11 mouse cellular contexts compared by ENCODE assay signal in genomic region chr13:35326682-35327242, GRCm38 (mm10).
DNase-seq lines count a peak whose midpoint lies in the region; ATAC-seq lines count a peak whose summit lies in the region.
"Had no signal": no experiment of that assay in that cellular context is flagged by ENCODE, and none has a peak within 500 bp of the region (broad histone marks: within the 10 kb centered on the region; RNA-seq: fewer than 3 reads in every experiment).

No protein-coding gene starts in this region.

- peak overlapping the region; percentile 38 for H3K4me3 ChIP-seq in heart, embryonic 13.5 days
- no peak overlapping the region for H3K4me3 ChIP-seq in neural tube, embryonic 13.5 days
- peak overlapping the region; percentile 43 for H3K4me3 ChIP-seq in heart, embryonic 16.5 days (ENCODE audit: low read length)
- H3K4me3 ChIP-seq in neural tube, embryonic 15.5 days (replicated peaks): no peak overlapping the region
- H3K4me3 ChIP-seq: forebrain, embryonic 12.5 days had no signal

- no peaks in the 10 kb centered on the region for H3K27me3 ChIP-seq in heart, embryonic 13.5 days (replicated peaks)
- H3K27me3 ChIP-seq in neural tube, embryonic 13.5 days: no peaks in the 10 kb centered on the region
- no peaks in the 10 kb centered on the region for H3K27me3 ChIP-seq in heart, embryonic 16.5 days (ENCODE audit: control insufficient read depth, insufficient read depth, low read length)
- no peaks in the 10 kb centered on the region for H3K27me3 ChIP-seq in neural tube, embryonic 15.5 days (replicated peaks)
- H3K27me3 ChIP-seq: forebrain, embryonic 12.5 days had no signal

- peak overlapping the region; percentile 37; the same call in 1 of the 2 replicates for H3K9ac ChIP-seq in heart, embryonic 13.5 days
- no peak overlapping the region for H3K9ac ChIP-seq in neural tube, embryonic 13.5 days
- H3K9ac ChIP-seq in heart, embryonic 16.5 days (ENCODE audit: low read length): no peak overlapping the region; the same call in 1 of the 2 replicates
- H3K9ac ChIP-seq in neural tube, embryonic 15.5 days (replicated peaks): no peak overlapping the region
- H3K9ac ChIP-seq: forebrain, embryonic 12.5 days had no signal

- 26% methylated on average over 10 of the region's 10 CpGs for WGBS in heart, embryonic 13.5 days
- WGBS in neural tube, embryonic 13.5 days: 45% methylated on average over 10 of the region's 10 CpGs
- 25% methylated on average over 10 of the region's 10 CpGs for WGBS in heart, embryonic 16.5 days
- WGBS in neural tube, embryonic 15.5 days: 44% methylated on average over 10 of the region's 10 CpGs

- ATAC-seq in heart, embryonic 13.5 days (ENCODE audit: extremely low read depth, insufficient number of reproducible peaks, low FRiP score, low TSS enrichment): no peak
- ATAC-seq in neural tube, embryonic 13.5 days (ENCODE audit: low read depth): no peak
- no peak for ATAC-seq in heart, embryonic 16.5 days (replicated peaks; ENCODE audit: extremely low read depth, insufficient read depth, low FRiP score)
- no peak for ATAC-seq in neural tube, embryonic 15.5 days (ENCODE audit: low FRiP score)

- no peaks in the 10 kb centered on the region for H3K36me3 ChIP-seq in heart, embryonic 13.5 days
- no peaks in the 10 kb centered on the region for H3K36me3 ChIP-seq in neural tube, embryonic 13.5 days
- H3K36me3 ChIP-seq in heart, embryonic 16.5 days (ENCODE audit: control insufficient read depth, insufficient read depth): no peaks in the 10 kb centered on the region
- H3K36me3 ChIP-seq in neural tube, embryonic 15.5 days: no peaks in the 10 kb centered on the region
- H3K36me3 ChIP-seq: forebrain, embryonic 12.5 days had no signal

- H3K9me3 ChIP-seq in heart, embryonic 13.5 days: no peaks in the 10 kb centered on the region
- no peaks in the 10 kb centered on the region for H3K9me3 ChIP-seq in neural tube, embryonic 13.5 days
- no peaks in the 10 kb centered on the region for H3K9me3 ChIP-seq in heart, embryonic 16.5 days (replicated peaks; ENCODE audit: control insufficient read depth, low read length)
- H3K9me3 ChIP-seq in neural tube, embryonic 15.5 days (replicated peaks): no peaks in the 10 kb centered on the region
- H3K9me3 ChIP-seq: forebrain, embryonic 12.5 days had no signal

- H3K4me2 ChIP-seq in heart, embryonic 13.5 days: peak overlapping the region; percentile 63
- H3K4me2 ChIP-seq in neural tube, embryonic 13.5 days: peak overlapping the region; percentile 5; the same call in 1 of the 2 replicates
- H3K4me2 ChIP-seq in heart, embryonic 16.5 days (ENCODE audit: low read depth, low read length): peak overlapping the region; percentile 56
- H3K4me2 ChIP-seq in neural tube, embryonic 15.5 days: peak overlapping the region; percentile 9; the same call in 1 of the 2 replicates
- H3K4me2 ChIP-seq: forebrain, embryonic 12.5 days had no signal

- no peak overlapping the region for H3K27ac ChIP-seq in heart, embryonic 13.5 days (replicated peaks)
- no peak overlapping the region for H3K27ac ChIP-seq in neural tube, embryonic 13.5 days (replicated peaks)
- H3K27ac ChIP-seq in heart, embryonic 16.5 days (ENCODE audit: low read length): no peak overlapping the region
- H3K27ac ChIP-seq in neural tube, embryonic 15.5 days (replicated peaks): no peak overlapping the region
- H3K27ac ChIP-seq: forebrain, embryonic 12.5 days had no signal

- intact Hi-C loops in heart, postnatal 25 days (cut with DNase I): no loop called here

- no peak for DNase-seq in heart, postnatal 25 days (ENCODE audit: low spot score)
- DNase-seq in neural tube, embryonic 10.5 days (ENCODE audit: extremely low spot score, low spot score): no peak
- DNase-seq in B cell, adult 2 months: no peak
- DNase-seq: cerebellum, adult 18-20 months; kidney, adult 11 months; right cerebral cortex, postnatal 14 days had no signal

- H3K4me1 ChIP-seq in heart, embryonic 13.5 days: peaks cover 7% of the 10 kb centered on the region
- H3K4me1 ChIP-seq in neural tube, embryonic 13.5 days (replicated peaks): 0 out of 2 replicates have a peak, but pooled peaks cover 6% of the 10 kb centered on the region
- peaks cover 2% of the 10 kb centered on the region; the same call in 1 of the 2 replicates for H3K4me1 ChIP-seq in heart, embryonic 16.5 days (ENCODE audit: control insufficient read depth, insufficient read depth, low read length)
- no peaks in the 10 kb centered on the region for H3K4me1 ChIP-seq in neural tube, embryonic 15.5 days
- H3K4me1 ChIP-seq: forebrain, embryonic 12.5 days had no signal

Comparison
In these comparisons a context has a peak if more than half of its experiments do, and no peak if none do; other contexts are left out.
1. H3K4me2 ChIP-seq: peak in every context shown above with its lines; median percentile 63 in heart, embryonic 13.5 days; 56 in heart, embryonic 16.5 days; 9 in neural tube, embryonic 15.5 days; 5 in neural tube, embryonic 13.5 days.
2. H3K4me3 ChIP-seq: peak in heart, embryonic 13.5 days (single experiment) and heart, embryonic 16.5 days (single experiment); none in neural tube, embryonic 13.5 days (single experiment) and neural tube, embryonic 15.5 days (single experiment).